Mouse (Mus musculus) heart, adult 9 months (tissue): ENCODE measurements at regions not wholly inside any gene's neighbourhood (a gene's known extent, or its start where the extent isn't known, plus 50 kb on each side); places are given as distances from the start of the nearest gene placed in this dataset.
A peak's percentile ranks its signal among the peaks of the same experiment; 100 is the strongest.
"Not testable (repeated sequence)": the region's sequence is repeated elsewhere in the genome, so short reads cannot be mapped to it uniquely, and the experiment has no call there.

Experiments
- DNase-seq, 2 experiments: peaks; one replicate each; pipeline ENCODE4 v3.0.0; 2022; ENCODE audit warnings: low spot score in 2 of 2

DNA sequence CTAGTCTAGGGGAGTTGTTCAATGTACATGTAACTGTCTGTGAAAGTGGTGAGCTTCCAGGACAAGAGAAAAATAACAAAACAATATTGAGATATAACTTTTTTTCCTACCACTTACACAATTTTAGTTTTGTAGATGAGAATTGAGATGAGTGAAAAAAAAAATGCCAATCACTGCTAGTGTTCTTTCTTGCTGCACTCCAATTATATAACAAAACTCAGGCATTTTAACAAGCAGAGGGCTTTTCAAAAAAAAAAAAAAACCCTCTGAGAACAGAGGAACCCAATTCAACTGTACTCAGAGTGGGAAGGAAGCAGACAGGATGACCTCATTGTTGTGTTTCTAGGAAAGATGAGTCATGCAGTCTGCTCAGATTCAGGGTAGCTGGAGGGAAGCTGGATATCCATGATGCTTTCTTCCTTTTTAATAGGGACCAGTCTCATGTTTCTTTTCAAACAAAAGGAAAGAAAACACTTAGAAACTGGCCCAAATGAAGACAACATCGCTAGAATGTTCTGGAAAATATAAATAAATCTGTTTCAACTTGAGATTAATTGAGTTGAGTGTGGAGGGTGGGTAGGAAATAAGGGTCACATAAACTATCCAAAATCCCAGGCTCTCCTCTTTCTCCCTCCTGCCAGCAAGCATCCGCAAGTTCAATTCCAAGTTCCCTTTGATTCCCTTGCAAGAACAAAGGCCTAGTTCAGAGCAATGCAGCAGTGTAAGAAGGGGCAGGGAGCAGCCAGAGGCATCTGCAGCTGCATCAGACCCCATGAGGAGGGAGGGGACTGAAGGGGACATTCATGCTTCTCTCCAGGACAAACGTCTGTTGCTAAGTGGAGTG lies 250.6 kb downstream of the Trib2 start:
- peak; percentile 30 to 39 for DNase-seq

DNA sequence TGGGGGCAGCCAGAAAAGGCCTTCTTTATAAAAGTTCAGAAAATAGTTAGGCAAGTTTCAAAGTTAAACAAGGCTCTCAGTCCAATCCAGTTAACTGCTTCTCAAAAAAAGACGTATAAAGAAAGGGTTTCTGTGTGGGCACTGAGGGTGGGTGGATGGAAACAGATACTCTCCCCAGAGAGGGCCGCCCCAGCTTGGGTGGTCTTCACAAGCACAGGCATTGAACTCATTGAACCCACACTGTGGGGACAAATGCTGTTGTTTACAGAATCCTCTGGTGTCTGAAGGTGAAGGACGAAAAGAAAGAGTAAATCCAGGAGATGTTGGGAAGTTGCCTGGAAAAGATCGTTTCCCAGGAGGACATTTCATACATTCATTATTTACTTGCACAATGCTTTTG lies 253.9 kb downstream of the Trib2 start:
- DNase-seq: no peak

DNA sequence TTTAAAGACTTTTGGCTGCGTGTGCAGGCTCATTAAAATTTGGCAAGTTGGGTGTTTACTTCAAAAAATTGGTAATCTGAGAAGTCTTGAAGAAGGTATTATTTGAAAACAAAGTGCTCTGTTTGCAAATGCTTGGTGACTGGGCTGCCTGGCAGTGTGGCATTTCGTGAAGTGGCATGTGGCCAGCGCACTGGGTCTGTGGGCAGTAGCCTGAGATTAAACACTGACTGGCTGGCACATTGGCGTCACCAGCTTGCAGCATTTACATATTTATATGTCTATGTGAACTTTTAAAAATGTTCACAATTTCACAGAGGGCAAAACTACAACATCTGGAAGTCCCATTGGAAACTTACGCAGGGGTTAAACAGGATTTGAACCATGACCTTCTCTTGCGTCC lies 261.3 kb downstream of the Trib2 start:
- no peak for DNase-seq

DNA sequence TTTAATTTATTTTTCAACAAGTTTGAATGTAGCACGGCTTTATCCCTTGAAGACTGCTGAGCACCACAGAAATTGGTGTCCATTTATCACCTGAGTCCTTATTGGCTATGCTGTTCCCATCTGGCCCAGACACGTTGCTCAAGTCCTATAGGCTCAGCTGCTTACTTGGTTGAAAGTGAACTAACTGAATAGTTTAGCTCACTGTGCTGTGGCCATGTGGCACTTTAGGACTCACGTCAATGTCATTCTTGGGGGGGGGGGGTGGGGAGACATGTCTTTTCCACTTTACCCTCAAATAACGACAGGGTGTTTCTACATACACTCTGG lies 263.1 kb downstream of the Trib2 start:
- no peak for DNase-seq

DNA sequence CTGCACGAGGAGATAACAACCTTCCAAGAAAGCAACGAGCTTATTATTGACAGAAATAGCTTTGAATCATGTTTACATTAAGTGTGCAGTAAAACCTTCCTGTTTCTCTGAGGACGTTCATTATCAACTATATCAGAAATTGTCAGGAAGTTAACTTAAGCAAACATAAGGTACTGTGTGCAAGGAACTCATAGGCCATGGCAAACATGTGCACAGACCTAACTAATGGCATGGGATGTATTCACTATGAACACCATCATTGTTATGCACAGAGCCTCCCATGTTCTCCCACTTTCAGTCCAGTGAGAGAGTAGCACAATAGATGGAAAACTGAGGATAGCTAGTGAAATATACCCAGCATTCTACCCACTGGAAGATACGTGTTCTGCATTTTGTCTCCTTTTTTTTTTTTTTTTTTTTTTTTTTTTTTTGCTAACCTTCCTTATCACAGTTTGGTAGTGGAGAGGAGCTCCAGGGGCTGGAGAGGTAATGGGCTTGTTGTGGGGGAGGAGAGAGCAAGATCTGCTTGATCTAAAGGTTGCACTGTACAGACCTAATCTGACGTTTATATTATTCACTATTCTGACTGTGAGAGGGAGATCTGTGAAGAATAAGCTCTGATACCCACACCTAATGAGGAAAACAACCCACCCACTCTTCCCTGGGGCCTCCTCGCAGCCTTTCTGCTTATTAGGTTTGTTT lies 263.6 kb downstream of the Trib2 start:
- no peak for DNase-seq

DNA sequence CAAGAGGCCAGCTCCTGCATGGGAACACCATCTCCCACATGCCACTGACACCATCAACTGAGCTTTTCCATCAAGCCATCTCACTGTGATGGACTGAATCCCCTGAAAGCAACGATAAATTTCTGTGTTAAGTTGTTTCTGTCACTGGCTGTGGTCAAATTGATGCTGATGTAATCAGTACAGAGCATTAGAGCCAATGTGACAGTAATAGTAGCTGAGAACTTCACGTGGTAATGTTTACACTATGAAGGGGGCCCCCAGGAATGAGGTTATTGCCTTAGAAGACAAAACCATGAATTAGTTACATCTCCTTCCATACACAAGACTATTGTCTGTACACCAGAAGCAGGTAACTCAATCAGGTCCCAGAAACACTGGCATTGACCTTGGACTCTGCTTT lies 264.5 kb downstream of the Trib2 start:
- DNase-seq: no peak

DNA sequence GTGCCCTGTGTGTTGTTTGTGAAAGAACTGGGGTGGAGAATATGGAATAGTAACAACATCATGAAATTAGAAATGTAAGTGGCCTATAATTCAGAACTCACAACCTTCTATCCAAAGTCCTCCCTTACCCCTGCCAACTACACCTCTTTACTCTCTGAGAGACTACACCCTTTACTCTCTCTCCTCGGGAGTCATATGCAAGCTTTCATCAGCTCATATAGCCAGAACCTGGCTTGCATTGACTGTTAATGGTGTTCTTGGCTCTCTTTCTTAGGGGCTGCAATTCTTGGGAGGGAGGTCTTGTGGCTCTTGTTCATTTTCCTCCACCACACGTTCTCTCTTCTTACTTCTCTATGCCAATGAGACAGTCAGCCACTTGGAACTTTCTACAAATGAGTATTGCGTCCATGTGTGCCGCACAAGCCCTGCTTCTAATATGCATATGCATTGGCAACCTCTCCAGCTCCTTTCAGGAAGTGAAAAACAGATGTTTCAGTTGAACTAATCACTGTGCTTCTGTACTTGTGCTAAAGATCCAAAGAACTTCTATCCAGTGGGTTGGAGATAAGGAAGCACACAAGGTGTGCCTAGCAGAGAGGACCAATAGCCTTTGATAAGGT lies 265.3 kb downstream of the Trib2 start:
- no peak for DNase-seq

DNA sequence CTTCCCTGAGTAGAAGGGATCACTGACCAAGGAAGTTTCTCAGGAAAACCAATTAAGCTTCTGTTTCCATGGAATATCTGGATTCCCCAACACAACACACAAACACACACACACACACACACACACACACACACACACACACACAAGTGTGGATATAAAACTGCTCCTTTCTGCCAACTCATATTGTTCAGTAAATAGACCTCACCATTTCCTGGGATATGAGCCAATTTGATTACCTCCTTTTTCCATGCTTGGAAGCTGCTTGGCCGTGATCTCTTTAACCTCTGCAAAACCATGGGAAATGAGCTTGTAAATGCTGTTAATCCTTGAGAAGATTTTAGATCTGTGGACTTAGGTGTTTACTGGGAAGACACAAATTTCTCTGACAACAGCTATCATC lies 272.4 kb downstream of the Trib2 start:
- DNase-seq: peak; percentile 57 to 64

DNA sequence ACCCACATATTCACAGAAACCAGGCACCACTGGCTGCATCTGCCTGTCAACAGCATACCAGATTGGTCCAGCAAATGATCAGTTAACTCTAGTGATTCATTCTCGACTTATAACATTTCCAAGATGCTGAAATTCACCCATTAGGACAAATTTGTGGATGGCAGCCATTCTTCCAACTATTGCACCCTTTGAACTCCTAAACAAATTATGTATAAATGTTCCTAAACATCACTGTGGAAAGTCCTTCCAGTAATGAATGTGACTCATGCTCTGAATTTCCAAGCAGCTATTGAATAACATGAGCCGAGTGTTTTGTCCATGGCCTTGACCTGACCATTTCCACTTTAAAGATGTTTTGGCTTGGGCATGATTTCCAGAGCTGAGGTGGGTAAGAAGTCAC lies 274.2 kb downstream of the Trib2 start:
- no peak for DNase-seq

DNA sequence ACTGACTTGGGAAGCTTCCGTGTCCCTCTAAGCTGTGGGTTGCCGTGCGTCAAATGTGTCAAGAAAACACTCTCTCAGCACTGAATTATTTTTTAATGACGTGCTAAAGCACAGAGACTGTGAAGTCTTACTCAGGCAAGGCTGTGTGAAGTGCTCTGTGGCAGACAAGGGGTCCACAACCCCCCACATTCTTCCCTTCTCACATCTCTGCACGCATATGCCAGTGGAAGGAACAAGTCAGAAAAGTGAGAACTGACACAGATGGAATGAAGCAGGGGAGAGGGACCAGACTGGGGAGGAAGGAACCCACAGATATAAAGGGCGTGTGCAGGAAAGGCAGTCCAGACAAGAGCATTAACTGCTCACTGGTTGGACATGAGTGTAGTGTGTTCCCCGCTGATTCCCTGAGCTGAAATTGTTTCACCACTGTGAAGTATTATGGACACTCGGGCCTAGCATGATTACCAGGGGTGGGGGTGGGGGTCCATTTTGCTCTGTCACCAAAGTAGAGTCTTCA lies 279.8 kb downstream of the Trib2 start:
- no peak for DNase-seq

DNA sequence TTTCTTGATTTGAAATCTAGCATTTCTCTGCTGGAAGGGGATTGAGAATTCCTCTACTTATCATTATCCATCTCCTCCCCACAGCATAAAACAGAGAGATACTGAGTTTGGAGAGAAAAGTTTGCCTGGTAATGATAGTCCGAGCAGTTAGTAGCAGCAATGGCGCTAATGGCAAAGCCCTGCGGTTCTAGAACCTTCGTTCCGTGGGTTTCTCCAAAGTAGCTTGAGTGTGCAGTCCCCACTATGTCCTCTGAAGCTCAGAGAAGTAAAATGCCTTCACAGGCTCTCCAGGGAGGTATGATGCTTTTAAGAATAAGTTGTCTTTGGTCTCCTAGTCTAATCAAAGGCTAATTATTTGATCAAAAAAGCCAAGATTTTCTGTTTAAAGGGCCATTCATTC lies 280.5 kb downstream of the Trib2 start:
- no peak for DNase-seq

DNA sequence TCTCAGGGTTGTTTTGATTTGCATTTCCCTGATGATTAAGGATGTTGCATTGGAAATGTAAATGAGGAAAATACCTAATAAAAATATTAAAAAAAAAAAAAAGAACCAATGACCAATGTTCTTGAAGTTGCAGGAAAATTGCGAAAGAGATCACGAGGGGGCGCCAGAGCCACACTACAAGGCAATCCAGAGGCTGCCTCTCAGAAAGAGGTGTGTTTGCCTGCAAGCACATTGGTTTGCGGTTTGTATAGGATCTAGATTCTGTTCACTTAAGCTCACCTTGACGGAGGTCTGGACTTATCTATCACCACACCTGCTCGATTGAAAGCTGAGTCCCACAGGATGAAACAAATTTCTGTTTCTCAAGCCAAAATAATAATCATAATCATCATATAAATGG lies 280.9 kb downstream of the Trib2 start:
- DNase-seq: peak; percentile 38 to 67

DNA sequence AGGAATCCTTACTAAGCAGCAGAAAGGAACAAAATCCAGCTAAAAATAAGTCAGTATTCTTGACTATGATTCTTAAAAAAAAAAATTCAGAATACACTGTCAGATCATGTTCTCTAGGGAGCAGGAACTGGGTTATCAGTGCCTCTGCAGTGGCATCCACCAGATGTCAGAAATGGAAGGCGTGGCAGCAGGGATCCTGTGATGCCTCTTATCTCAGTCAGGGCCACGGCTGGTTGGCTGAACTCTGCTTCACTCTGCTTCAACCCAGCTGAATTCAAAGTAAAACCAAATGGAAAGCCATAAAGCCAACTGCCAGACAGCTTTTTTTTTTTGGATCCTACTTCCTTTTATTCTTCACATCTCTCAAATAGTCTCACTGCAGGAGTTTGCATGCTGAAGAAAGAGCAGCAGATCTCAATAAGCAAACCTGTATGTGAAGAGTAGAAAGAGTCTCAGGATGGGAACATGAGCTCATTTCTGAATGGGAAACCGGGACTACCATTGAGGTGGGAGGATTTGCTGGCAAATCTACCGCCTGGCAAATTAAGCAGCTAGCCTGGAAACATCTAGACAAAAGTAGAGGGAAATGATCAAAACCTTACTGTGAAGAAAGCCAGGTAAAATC lies 295.8 kb downstream of the Trib2 start:
- DNase-seq: no peak

DNA sequence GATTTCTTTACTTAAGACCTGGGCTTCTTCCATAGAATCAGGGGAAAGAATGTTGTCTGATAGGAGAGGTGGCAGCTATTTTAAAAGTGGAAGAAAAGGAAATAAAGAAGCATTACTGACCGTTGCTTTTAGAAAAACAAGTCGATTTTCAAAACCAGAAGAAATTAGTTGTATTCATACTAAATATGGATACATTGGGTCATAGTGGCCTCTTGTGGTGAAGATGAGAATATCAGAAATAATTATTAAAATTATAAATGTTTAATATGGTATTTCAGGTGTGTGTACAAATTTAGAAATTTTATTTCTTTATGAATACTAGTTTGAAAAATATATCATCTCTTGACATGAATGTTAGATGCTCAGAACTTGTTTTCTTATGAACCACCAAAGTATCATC lies 304.7 kb downstream of the Trib2 start:
- no peak for DNase-seq

DNA sequence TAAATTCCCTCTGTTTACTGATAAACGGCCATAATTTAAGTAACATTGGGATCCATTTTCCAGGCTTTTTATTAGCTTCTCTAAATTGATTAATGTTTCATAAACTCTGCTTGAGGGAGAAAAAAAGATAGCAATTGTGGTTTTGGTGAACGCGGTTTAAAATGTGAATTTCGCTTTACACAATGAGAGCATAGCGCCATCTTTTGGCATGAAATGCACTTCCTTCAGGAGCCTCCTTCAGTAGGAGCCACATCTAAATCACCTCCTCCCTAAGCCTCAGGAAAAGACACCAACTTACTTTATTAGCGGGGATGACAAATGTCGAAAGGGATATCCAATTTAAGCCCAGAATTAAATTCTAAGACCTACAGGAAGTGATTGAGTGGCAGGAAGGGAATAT lies 309.1 kb downstream of the Trib2 start:
- no peak for DNase-seq

DNA sequence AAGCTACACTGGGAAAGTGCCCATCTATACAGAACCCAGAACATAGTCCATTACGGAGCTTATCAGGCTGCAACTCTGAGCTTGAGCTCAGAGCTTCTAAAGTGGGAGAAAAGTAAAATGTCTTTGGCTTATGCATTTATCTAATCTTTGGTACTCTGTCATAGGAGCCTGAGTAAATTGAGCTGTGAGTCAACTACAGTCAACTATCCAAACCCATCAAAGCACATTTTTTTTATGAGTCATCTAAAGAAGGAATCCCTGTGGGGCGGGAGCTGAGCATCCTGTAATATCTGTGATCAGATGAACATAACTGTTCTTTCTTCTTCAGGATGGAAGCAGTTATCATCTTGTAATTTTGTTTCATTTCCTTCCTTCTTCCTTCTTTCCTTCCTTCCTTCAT lies 323.1 kb downstream of the Trib2 start:
- no peak for DNase-seq

DNA sequence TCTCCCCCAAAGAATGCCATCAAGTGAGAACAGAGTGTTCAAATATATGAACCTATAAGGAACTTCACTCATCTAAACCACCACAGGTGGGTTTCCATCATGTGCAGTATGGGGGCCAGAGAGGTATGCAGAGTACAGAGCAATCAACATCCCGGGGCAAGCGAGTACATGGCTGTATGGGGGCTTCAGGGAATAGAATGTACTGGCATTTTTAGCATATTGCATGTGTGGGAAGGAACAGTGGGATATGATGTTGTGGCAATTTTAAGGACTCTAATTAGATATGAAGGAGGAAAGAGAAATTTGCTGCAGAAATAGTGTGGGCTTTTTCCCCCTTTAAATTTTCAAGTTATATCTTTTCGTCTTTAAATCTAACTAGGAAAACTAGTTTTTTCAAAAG lies 344.0 kb downstream of the Trib2 start:
- no peak for DNase-seq

DNA sequence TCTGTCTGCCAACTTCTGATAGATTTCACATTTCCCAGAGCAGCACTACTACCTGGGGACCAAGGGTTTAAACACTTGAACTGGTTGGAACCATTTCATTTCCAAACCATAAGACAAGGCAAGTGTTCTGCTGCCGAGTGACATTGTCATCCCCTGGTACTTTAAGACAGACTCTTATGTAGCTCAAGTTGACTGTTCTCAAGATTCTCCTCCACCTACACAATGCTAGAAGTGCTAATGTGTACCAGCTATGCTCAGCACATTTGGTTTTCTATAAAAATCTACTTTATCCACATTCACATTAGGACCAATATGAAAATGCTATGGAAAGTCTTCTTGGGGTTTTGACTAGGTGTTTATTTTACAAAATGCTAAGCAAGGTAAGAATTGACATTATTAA lies 357.3 kb downstream of the Trib2 start:
- DNase-seq: no peak

DNA sequence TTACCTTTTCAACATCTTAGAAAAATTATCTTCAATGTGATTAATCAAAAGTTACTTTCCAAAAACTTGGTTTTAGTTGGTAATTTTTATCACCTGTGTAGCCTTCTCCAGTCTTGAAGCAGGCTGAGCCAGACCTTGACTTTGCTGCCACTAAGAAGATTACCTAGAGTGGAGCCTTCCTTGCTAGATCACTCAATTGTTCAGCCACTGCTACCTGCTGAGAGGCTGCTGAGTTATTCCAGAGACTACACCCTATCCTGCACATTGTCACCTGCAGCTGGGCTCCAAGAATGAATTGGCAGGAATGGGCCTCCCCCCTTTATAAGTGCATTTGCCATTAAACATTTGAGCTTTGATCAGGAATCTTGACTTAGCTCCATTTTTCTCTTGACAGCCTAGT lies 360.4 kb downstream of the Trib2 start:
- DNase-seq: not testable (repeated sequence)

DNA sequence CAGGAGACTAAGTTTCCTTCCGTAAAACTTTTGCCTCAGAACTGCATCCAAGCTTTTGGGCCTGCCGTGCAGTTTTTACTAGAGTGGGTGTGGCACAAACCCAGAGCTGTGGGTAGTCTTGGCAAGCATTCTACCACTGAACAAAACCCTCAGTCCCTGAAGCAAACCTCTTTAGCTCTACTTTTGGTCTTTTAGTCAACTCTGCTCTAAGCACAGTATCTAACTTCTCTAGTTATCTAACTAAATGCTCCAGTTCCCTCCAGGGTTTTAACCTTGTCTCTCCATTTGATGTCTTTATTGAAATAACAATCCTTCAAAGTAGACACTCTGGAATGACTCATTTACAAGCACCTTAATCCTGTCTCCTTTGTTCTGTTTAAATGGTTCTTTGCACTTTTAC lies 361.0 kb downstream of the Trib2 start:
- DNase-seq: no peak

DNA sequence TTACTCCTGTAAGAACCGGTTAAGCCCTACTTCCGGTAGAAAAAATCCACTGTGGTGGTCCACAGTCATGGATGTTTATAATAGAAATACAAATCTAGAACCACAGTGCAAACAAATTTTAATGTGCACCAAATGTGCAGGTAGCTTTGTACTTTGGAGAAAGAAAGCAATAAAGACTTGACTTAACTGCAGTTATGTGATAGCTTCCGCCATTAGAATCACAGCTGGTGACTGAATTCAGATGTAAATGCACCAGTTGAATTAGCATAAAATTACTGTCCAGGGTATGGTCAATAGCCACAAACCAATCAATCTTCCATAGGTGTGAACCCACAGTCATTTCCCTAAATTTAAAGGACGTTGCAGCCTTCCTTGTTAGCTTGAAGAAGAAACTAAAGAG lies 367.2 kb downstream of the Trib2 start:
- no peak for DNase-seq

DNA sequence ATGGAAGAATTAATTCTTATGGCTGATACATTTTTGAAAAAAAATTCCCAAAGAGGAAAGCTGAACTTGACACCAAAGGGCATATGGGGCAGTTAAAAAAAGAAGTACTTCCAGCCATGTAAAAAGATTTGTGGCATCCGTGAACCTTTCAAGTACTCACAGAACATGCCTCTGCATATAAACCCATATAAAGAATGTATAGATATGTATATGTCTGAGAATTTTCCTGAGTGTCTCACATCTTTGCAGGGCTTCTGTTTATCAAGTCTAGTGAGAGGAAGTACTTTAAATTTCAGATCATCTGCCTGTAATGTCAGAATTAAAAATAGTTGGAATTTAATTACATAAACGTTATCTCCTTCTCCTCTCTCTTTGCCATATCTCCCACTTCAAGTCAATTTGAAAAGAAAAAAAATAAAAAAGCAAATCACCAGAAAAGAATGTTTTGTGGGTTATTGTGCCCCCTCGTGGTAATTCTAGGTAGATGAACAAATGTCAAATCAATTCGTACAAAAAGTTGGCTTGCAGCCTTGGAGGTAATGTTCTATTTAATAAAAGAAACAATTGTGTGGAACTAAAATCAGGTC lies 400.4 kb downstream of the Trib2 start:
- DNase-seq: no peak
